Mouse (Mus musculus): ENCODE results near the gene Zfr. TPM values are rescaled to one million over a fixed set of nuclear protein-coding genes. Genes with fewer than 3 reads are reported as not detected.

The Zfr gene
- 115 and 118 TPM in 2 replicates for polyA plus RNA-seq (2012; rRNA removed)

DNA sequence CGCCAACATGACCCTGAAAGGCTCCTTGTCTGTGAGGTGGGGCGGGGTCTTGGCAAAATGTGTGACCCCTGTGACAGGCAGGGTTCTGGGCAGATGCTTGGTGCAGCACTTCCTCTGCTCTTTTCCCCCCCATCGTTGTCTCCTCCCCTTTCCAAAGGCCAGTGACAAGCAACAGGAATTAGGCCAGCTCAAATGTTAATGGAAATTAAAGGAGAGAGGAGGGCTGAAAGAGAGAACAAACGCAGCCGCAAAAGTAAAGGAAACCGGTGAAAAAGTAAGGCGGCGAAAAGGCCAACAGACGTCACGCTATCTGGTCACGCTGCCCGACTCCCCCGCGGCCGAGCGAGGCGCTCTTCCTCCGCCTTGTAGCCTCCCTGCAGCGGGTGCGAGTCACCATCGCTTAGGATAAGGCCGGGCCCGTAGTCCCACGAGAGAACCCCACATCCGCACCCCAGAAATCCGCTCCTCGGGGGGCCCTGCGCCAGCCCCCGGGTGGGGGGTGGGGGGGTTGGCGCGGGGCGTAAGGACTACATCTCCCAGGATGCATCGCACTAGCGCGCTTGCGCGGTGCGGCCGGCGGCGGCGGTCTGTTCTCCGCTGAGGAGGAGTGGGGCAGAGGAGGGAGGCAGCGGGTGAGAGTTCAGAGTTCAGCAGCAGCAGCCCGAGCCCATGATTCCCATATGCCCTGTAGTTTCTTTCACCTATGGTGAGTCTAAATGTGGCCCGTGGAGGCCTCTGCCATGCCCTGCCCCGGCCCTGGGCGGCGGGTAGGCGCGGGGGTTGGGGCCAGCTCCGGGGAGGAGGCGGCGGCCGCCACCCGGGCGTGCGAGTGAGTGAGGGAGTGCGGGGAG lies at the start of gene Zfr:
Gene Zfr (plus strand): TSS at position 590 of the 851 bp plus-strand sequence.

DNA sequence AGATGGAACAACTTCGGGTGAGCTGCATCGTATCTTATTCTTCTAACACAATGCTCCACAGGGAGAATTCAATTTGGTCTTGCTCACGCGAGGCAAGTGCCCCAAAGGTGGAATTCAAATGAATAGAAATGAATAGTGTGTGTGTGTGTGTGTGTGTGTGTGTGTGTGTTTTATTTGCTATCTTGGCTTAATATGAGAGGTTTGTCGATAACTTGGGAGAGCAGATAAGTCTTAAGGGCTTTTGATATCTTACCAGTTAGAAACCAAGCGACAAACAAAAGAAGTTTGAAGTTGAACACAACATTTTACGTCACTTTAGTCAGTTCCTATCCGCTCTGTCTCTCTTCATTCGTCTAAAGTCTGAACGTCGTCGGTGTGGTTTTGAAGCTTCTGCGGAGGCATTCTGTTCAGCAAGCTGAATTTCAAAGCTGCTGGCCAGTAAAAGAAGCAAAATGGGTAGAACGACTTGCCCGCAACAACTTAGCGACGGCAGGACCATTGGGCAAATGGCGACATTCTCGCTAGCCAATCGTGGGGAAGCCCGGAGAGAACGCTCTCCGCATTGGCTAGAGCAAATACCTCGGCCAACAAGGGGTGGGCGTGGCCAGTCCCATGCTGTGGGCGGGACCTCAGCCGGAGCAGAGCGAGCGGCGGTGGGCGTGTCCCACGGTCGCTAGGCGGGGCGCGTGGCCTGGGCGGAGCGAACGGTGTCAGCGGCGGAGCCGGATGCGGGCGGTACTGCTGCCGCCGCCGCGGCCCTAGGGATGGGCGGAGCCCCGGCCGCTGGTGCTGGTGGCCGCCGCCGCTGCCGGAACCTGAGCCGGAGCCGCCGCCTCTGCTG lies 86.9 kb downstream of the Zfr start, which contains the start of gene Mtmr12:
Gene Mtmr12 (plus strand): TSS at position 710 of the 841 bp plus-strand sequence.

Other genes starting within 250 kb of the Zfr start
- 1.4 and 1.8 TPM in 2 replicates for gene Npr3, start 210.5 kb upstream of the Zfr start, polyA plus RNA-seq (2012; rRNA removed)
- 0.57 and 1.2 TPM in 2 replicates for gene Sub1, start 120.8 kb upstream of the Zfr start, polyA plus RNA-seq (2012; rRNA removed)
- 12.2 and 16.3 TPM in 2 replicates for gene Mtmr12, start 87.2 kb downstream of the Zfr start, polyA plus RNA-seq (2012; rRNA removed)
- 130 TPM in 2 replicates for gene Golph3, start 203.6 kb downstream of the Zfr start, polyA plus RNA-seq (2012; rRNA removed)
- not detected in 2 replicates for gene 1810049J17Rik, start 204.1 kb downstream of the Zfr start, polyA plus RNA-seq (2012; rRNA removed)